In the genomic region with DNA sequence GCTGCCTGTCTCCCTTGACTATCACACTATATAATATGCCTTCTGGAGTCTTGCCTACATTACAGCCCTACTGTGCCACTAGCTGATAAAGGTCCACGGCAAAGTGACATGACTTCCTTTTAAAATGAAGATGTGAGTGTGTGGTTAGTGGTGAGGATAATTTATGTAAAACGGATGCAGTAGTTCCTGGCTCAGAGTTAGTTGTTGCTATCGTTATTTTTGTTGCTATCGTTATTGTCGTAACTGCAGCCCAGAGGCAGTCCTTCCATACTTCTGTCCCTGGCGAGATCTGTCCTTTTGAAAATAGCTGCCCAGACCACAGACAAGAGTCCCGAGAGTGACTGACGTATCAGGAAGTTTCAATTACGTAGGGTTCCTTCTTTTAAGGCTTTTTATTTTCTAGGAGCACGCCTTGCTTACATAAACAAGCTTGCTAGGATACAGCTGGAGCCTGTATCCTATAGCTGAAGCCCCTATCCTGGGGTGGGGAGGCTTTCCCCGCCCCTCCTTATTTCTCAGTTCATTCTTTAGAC, we compare ENCODE assay signal across 8 mouse cellular contexts. TPM values are rescaled to one million over a fixed set of nuclear protein-coding genes. Genes with fewer than 3 reads are reported as not detected.
DNase-seq lines count a peak whose midpoint lies in the region; ATAC-seq lines count a peak whose summit lies in the region.

No protein-coding gene starts in this region.

- H3K27ac ChIP-seq in hindbrain, embryonic 15.5 days (replicated peaks) = peak overlapping the region; percentile 37; the same call in 1 of the 2 replicates
- no peak overlapping the region for H3K27ac ChIP-seq in hindbrain, embryonic 10.5 days

- H3K4me2 ChIP-seq in hindbrain, embryonic 15.5 days = no peak overlapping the region

- H3K4me1 ChIP-seq in hindbrain, embryonic 15.5 days (replicated peaks) = peaks cover 40% of the 10 kb centered on the region
- H3K4me1 ChIP-seq in hindbrain, embryonic 10.5 days (replicated peaks) = peaks cover 28% of the 10 kb centered on the region
- H3K4me1 ChIP-seq in erythroblast, embryonic 14.5 days (ENCODE audit: control insufficient read depth) = peaks cover 42% of the 10 kb centered on the region

- H3K9ac ChIP-seq in hindbrain, embryonic 15.5 days = no peak overlapping the region

- 0 out of 2 replicates have a peak, but pooled peaks cover 3% of the 10 kb centered on the region for H3K36me3 ChIP-seq in hindbrain, embryonic 15.5 days
- H3K36me3 ChIP-seq in hindbrain, embryonic 10.5 days = peaks cover 58% of the 10 kb centered on the region
- H3K36me3 ChIP-seq in erythroblast, embryonic 14.5 days (ENCODE audit: control insufficient read depth) = no peaks in the 10 kb centered on the region

- no peaks in the 10 kb centered on the region for H3K9me3 ChIP-seq in hindbrain, embryonic 15.5 days
- no peaks in the 10 kb centered on the region for H3K9me3 ChIP-seq in hindbrain, embryonic 10.5 days
- H3K9me3 ChIP-seq in erythroblast, embryonic 14.5 days (ENCODE audit: control insufficient read depth, low read length) = no peaks in the 10 kb centered on the region

- WGBS in hindbrain, embryonic 15.5 days = 62% methylated on average over 11 of the region's 11 CpGs
- WGBS in hindbrain, embryonic 10.5 days = 78% methylated on average over 11 of the region's 11 CpGs

- intact Hi-C loops in left cerebral cortex, postnatal 4 days (cut with DNase I) = no loop called here

- no peak for ATAC-seq in hindbrain, embryonic 15.5 days (ENCODE audit: low FRiP score, low read depth)
- ATAC-seq in CD4-positive, CD25-positive, alpha-beta regulatory T cell, adult 4 months = peak; percentile 88

- no peak for DNase-seq in hindbrain, embryonic 10.5 days (ENCODE audit: low spot score)
- DNase-seq in lung, postnatal 36 days = peak; percentile 57
- DNase-seq in Muller cell, postnatal 12 days (ENCODE audit: inconsistent ontology term) = no peak
- no peak for DNase-seq in frontal cortex, postnatal 14 days (ENCODE audit: low spot score in 2 of 2)
- DNase-seq in left cerebral cortex, postnatal 4 days = no peak

- no peak overlapping the region for H3K4me3 ChIP-seq in hindbrain, embryonic 15.5 days
- H3K4me3 ChIP-seq in hindbrain, embryonic 10.5 days = no peak overlapping the region
- peak overlapping the region; percentile 44 for H3K4me3 ChIP-seq in erythroblast, embryonic 14.5 days (replicated peaks)

- no peaks in the 10 kb centered on the region for H3K27me3 ChIP-seq in hindbrain, embryonic 15.5 days
- H3K27me3 ChIP-seq in hindbrain, embryonic 10.5 days (ENCODE audit: insufficient read depth, poor library complexity, severe bottlenecking) = no peaks in the 10 kb centered on the region
- no peaks in the 10 kb centered on the region for H3K27me3 ChIP-seq in erythroblast, embryonic 14.5 days (ENCODE audit: control insufficient read depth)

RNA-seq across cellular contexts. Expression of gene Lrrc8d, which starts 18.4 kb away (rescaled TPM):
- 29.7 and 35.6 TPM in 2 replicates for polyA plus RNA-seq in hindbrain, embryonic 15.5 days (2015; fragmentation: Nextera tagmentation; extraction: Ambion mirVana)
- 20.9 and 24.4 TPM in 2 replicates for polyA plus RNA-seq in hindbrain, embryonic 10.5 days (2016; fragmentation: Nextera tagmentation; extraction: Ambion mirVana)
- 10 to 100 TPM; 17.2 to 19.5 TPM for polyA plus RNA-seq in CD4-positive, CD25-positive, alpha-beta regulatory T cell, adult 4 months (2017; shearing (Covaris generic))
- 0.09 and 0.10 TPM in 2 replicates for polyA plus RNA-seq in erythroblast, embryonic 14.5 days (2012)
- total RNA-seq in left cerebral cortex, postnatal 4 days (2021) = 10 to 100 TPM; 60.2 to 62.3 TPM

Comparison
In these comparisons a context has a peak if more than half of its experiments do, and no peak if none do; other contexts are left out.
1. RNA of gene Lrrc8d, which starts 18.4 kb away (polyA plus RNA-seq): 29.7 to 35.6 TPM in hindbrain, embryonic 15.5 days, 20.9 to 24.4 TPM in hindbrain, embryonic 10.5 days and 17.2 to 19.5 TPM in CD4-positive, CD25-positive, alpha-beta regulatory T cell, adult 4 months; 0.09 to 0.10 TPM in erythroblast, embryonic 14.5 days; every median in the first group is over 10 times any median in the second.